Mouse (Mus musculus) skeletal muscle tissue, adult 2 months (tissue): ENCODE measurements around the gene Olfr550.
"Not testable (repeated sequence)": the region's sequence is repeated elsewhere in the genome, so short reads cannot be mapped to it uniquely, and the experiment has no call there.

Source experiments
- DNase-seq: peaks from one replicate; pipeline ENCODE4 v3.0.0-alpha.2; 2012; ENCODE audit warnings: low read depth, low spot score

Olfr550 gene

GRCm38 (mm10) chr7:102571142-102571541, at the start of gene Olfr550:
Olfr550 (plus strand) TSS chr7:102571442.
- DNase-seq: no peak

GRCm38 (mm10) chr7:102529052-102529451, 42.2 kb upstream of the Olfr550 start:
- DNase-seq: no peak

DNA sequence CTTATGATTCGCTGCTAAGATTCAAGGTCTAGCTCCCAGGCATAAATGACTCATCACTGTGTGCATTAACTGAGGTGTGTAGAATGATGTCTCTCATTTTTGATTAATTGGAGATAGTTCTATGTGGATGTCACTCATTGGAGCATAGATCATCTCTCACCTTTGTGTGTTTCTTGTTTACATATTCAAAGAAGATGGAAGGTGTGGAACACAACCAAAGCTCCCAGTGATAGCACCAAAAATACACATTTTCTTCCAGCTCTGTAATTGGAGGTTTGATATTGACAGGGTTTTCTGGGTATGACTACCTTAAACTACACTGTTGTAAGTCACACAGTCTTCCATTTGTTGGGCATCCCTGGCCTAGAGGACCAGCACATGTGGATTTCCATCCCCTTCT, 36.8 kb upstream of the Olfr550 start, which contains the start of gene Olfr547:
Gene Olfr547 (plus strand): TSS at position 301 of the 400 bp plus-strand sequence.
- no peak for DNase-seq

- DNase-seq: no peak
Measured at GRCm38 (mm10) chr7:102540596-102540995, 30.6 kb upstream of the Olfr550 start, which contains the start of gene Olfr548-ps1. Olfr548-ps1 (plus strand) TSS chr7:102540896.

DNA sequence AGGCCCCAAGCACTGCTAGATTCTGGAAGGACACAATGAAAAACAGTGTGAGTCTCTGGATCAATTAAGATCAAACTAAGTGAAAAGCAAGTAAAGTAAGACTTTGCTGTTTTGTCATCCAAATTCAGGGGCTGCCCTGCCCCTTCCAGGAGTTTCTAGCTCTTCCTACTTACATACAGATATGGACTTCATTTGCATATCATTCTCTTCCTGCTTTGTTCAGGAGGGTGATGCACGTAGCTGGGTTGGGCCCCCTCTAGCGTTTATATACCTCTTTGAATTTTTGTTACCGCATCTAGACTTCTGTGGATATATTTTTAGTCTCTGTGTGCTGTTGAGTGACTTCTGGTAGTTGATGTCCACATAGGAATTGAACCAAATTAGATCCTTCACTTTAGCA, 30.0 kb upstream of the Olfr550 start:
- no peak for DNase-seq

- DNase-seq: no peak
Measured at GRCm38 (mm10) chr7:102549570-102549969, 21.7 kb upstream of the Olfr550 start, which contains the start of gene Olfr549. Olfr549 (plus strand) TSS chr7:102549870.

DNA sequence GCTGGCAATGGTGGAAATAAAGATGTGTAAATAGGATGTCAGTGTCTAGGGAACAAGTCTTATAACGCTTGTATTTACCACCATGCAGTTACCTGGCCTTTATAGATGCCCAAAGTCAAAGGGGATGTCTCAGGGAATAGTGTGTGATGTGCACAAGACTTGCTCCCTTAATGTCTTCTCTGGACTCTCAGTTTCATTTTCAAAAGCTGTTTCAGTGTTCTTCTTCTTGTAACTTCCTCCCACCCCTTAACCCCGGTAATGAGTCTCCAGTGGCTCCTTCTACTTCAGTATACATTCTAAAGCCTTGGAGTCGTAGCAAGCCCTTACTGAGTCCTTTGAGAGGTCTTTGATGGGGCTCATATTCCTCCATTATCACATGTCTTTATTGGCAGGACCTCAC, 18.0 kb upstream of the Olfr550 start:
- no peak for DNase-seq

- DNase-seq: peak; percentile 78
Measured at GRCm38 (mm10) chr7:102564999-102565997, 5.9 kb upstream of the Olfr550 start, which contains the start of gene Trim21. Trim21 (minus strand) TSS chr7:102565486.

- DNase-seq: no peak
Measured at GRCm38 (mm10) chr7:102566219-102566618, 5.0 kb upstream of the Olfr550 start.

- no peak for DNase-seq
Measured at GRCm38 (mm10) chr7:102573174-102573830, 2.1 kb downstream of the Olfr550 start.

GRCm38 (mm10) chr7:102575998-102576397, 4.8 kb downstream of the Olfr550 start:
- DNase-seq: no peak

- no peak for DNase-seq
Measured at GRCm38 (mm10) chr7:102591786-102592185, 20.5 kb downstream of the Olfr550 start, which contains the start of gene Olfr551. Olfr551 (minus strand) TSS chr7:102591886.

DNA sequence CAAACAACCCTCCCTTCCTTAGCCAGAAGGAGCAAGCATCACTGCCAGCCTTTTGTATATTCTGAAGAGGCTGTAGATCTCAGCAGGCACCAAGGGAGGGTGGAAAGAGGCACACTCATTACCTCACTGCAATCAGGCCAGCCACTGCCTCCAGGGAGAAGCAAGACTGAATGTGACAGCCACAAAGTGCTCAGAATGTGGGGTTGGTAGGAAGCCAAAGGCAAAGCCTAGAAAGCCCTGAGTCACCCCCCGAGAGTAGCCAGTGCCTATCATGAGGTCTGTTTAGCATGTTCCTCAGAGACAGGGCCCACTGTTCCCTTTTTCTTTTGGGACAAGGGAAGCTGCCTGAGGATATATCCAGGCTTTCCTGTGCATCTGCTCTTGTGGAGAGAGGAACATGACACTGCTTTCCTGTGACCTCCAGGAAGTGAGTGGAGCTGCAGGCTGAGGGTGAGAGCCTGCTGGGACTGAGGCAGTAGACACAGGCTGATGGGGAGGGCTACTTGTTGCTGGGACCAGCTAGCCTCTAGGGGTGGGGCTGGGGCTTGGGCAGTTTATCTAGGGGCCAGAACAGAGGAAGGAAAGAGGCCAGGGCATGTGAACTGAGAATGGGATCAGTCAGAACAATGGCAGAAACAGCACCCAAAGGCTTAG, 26.3 kb downstream of the Olfr550 start, which contains the start of gene Olfr552:
Gene Olfr552 (plus strand): TSS at position 393 of the 654 bp plus-strand sequence.
- no peak for DNase-seq

DNA sequence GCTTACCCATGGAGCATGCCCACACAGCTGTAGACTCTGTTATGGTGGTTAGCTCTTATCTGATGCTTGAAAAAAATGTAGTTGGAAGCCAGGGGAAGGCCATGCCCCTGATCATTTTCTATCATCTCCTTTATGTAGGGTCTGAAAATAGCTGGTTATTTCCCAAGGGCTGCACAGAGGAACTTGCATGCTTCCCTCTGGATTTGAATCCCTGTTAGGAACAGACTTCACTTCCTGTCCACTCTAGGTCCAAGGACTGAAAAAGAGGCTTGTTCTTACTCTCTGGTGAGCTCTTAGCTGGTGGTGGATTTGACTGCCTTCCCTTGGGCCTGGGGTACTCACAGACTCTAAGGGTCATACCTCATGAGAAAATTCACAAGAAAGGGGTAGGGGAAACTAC, 46.9 kb downstream of the Olfr550 start, which contains the start of gene Olfr553:
Gene Olfr553 (minus strand): TSS at position 101 of the 400 bp plus-strand sequence.
- DNase-seq: no peak

- DNase-seq: no peak
Measured at GRCm38 (mm10) chr7:102619608-102620007, 48.4 kb downstream of the Olfr550 start.

DNA sequence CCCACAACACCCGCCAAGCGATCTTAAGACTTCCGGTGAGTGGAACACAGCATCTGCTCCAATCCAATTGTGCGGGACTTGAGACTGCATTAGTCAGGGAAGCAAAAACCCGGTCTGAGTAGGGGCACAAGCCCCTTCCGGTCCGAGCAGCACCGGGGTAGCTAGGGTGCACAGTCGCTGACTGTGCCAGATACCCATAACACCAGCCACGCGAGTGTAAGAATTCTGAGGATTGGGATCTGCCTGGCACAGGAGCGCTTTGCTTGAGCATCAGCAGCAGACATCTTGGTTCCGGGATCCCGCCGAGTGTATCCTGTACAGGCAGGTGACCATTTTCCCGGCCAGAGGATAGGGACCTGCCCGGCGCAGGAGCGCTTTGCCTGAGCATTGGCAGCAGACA, 49.1 kb downstream of the Olfr550 start:
- DNase-seq: not testable (repeated sequence)
